Mouse (Mus musculus) thymus, adult 2 months (tissue): ENCODE measurements around the gene Inpp5f.

Source experiments
- CTCF ChIP-seq: fragments of 200-500 bp; IDR thresholded peaks from 2 replicates; pipeline ENCODE4 v1.5.1; 2012; ENCODE audit warnings: mild to moderate bottlenecking, control low read depth, low read length, moderate library complexity, borderline replicate concordance; ENCODE audit not compliant: control insufficient read depth, poor library complexity, insufficient read depth; ENCODE audit errors: extremely low read depth
- POLR2A ChIP-seq: fragments of 200-500 bp; IDR thresholded peaks from 2 replicates; pipeline ENCODE4 v1.6.1; 2012; ENCODE audit warnings: mild to moderate bottlenecking, low read length, control low read depth, moderate library complexity; ENCODE audit not compliant: control insufficient read depth, poor library complexity, insufficient read depth; ENCODE audit errors: extremely low read depth

- no peak for TF ChIP-seq CTCF
- no peak for TF ChIP-seq POLR2A
Measured at GRCm38 (mm10) chr7:128726999-128727398, 115.9 kb downstream of the Inpp5f start.
